Mouse (Mus musculus) midbrain, embryonic 16.5 days (tissue): ENCODE data around the gene Srr. TPM values are rescaled to one million over a fixed set of nuclear protein-coding genes. Genes with fewer than 3 reads are reported as not detected.

ENCODE experiments used
- ATAC-seq: fragments of 200-750 bp; cut with Nextera tagmentation; 2 replicates; pipeline ENCODE4 v1.8.0; 2017; ENCODE audit warnings: moderate TSS enrichment
- H3K27ac ChIP-seq: fragments of 300-500 bp; sonication (generic); 2 replicates; pipeline ENCODE4 v1.5.1; 2014; ENCODE audit warnings: mild to moderate bottlenecking, low read length, mixed read lengths
- H3K27me3 ChIP-seq: fragments of 300-500 bp; sonication (generic); 2 replicates; pipeline ENCODE4 v1.6.1; 2014; ENCODE audit warnings: low read depth, low read length, mixed read lengths; ENCODE audit not compliant: control insufficient read depth, insufficient read depth
- H3K36me3 ChIP-seq: fragments of 300-500 bp; sonication (generic); 2 replicates; pipeline ENCODE4 v1.6.1; 2014; ENCODE audit warnings: mild to moderate bottlenecking, low read length, moderate library complexity, mixed read lengths; ENCODE audit not compliant: control insufficient read depth, insufficient read depth
- H3K4me1 ChIP-seq: fragments of 300-500 bp; sonication (generic); 2 replicates; pipeline ENCODE4 v1.6.1; 2014; ENCODE audit warnings: mild to moderate bottlenecking, low read length, mixed read lengths; ENCODE audit not compliant: control insufficient read depth, insufficient read depth
- H3K4me2 ChIP-seq: fragments of 300-500 bp; sonication (generic); 2 replicates; pipeline ENCODE4 v1.6.1; 2014; ENCODE audit warnings: mild to moderate bottlenecking, low read length, mixed read lengths
- H3K4me3 ChIP-seq: fragments of 300-500 bp; sonication (generic); 2 replicates; pipeline ENCODE4 v1.5.1; 2014; ENCODE audit warnings: low read depth, mild to moderate bottlenecking, low read length, moderate library complexity, mixed read lengths
- H3K9ac ChIP-seq: fragments of 300-500 bp; sonication (generic); 2 replicates; pipeline ENCODE4 v1.6.1; 2014; ENCODE audit warnings: low read depth, low read length, mixed read lengths
- H3K9me3 ChIP-seq: fragments of 300-500 bp; sonication (generic); replicated peaks from 2 replicates; pipeline ENCODE4 v1.6.1; 2014; ENCODE audit warnings: mild to moderate bottlenecking, low read length, mixed read lengths; ENCODE audit not compliant: control insufficient read depth, poor library complexity, severe bottlenecking
- WGBS: fragments of 180-500 bp; shearing (Covaris S2); extraction: QIAGEN DNeasy Blood & Tissue Kit; methylation state at CpG from one replicate; pipeline ENCODE4 v1.1.7; 2014; 5-methylcytosine and 5-hydroxymethylcytosine counted together
- polyA plus RNA-seq: library from polyadenylated mRNA; unstranded; fragments of >200 nt; fragmentation: Nextera tagmentation; extraction: Ambion mirVana; gene quantifications from 2 replicates; pipeline ENCODE4 v1.2.1, GENCODE M21; 2015

Gene Srr
- polyA plus RNA-seq, 1 experiment from 2014 or later = 40.9 TPM

GRCm38 (mm10) chr11:74919249-74919648 is 6.5 kb downstream of the Srr start:
- Histone ChIP-seq H3K9ac (no peak overlapping the region), H3K27me3 (no peaks in the 10 kb centered on the region), H3K4me2 (no peak overlapping the region), H3K4me1 (0 out of 2 replicates have a peak, but pooled peaks cover 2% of the 10 kb centered on the region), H3K36me3 (peaks cover 14% of the 10 kb centered on the region), H3K4me3 (no peak overlapping the region), H3K27ac (no peak overlapping the region), H3K9me3 (no peaks in the 10 kb centered on the region)
- ATAC-seq = no peak
- 94% methylated on average over 6 of the region's 6 CpGs for WGBS

GRCm38 (mm10) chr11:74912492-74912891 is 13.3 kb downstream of the Srr start:
- peaks cover 20% of the 10 kb centered on the region for H3K36me3 ChIP-seq
- WGBS = 87% methylated on average over 3 of the region's 3 CpGs
- ATAC-seq = no peak
- no peak overlapping the region for H3K27ac ChIP-seq
- no peak overlapping the region for H3K9ac ChIP-seq
- no peaks in the 10 kb centered on the region for H3K9me3 ChIP-seq
- no peak overlapping the region for H3K4me3 ChIP-seq
- H3K27me3 ChIP-seq = no peaks in the 10 kb centered on the region
- H3K4me2 ChIP-seq = no peak overlapping the region
- no peaks in the 10 kb centered on the region for H3K4me1 ChIP-seq

GRCm38 (mm10) chr11:74909978-74910377 is 15.8 kb downstream of the Srr start:
- no peak overlapping the region for H3K4me3 ChIP-seq
- no peaks in the 10 kb centered on the region for H3K4me1 ChIP-seq
- H3K4me2 ChIP-seq = no peak overlapping the region
- H3K9ac ChIP-seq = no peak overlapping the region
- H3K27ac ChIP-seq = no peak overlapping the region
- peaks cover 42% of the 10 kb centered on the region for H3K36me3 ChIP-seq
- H3K27me3 ChIP-seq = no peaks in the 10 kb centered on the region
- H3K9me3 ChIP-seq = no peaks in the 10 kb centered on the region
- 94% methylated on average over 4 of the region's 4 CpGs for WGBS
- ATAC-seq = no peak

GRCm38 (mm10) chr11:74908618-74909399 is 16.9 kb downstream of the Srr start:
- no peak for ATAC-seq
- Histone ChIP-seq H3K4me1 (no peaks in the 10 kb centered on the region), H3K4me3 (no peak overlapping the region), H3K27me3 (no peaks in the 10 kb centered on the region), H3K9me3 (no peaks in the 10 kb centered on the region), H3K27ac (no peak overlapping the region), H3K9ac (no peak overlapping the region), H3K36me3 (peaks cover 49% of the 10 kb centered on the region), H3K4me2 (no peak overlapping the region)
- WGBS = 88% methylated on average over 12 of the region's 12 CpGs

- Histone ChIP-seq H3K36me3 (peaks cover 51% of the 10 kb centered on the region), H3K27ac (no peak overlapping the region), H3K9me3 (no peaks in the 10 kb centered on the region), H3K4me2 (no peak overlapping the region), H3K27me3 (no peaks in the 10 kb centered on the region), H3K9ac (no peak overlapping the region), H3K4me1 (no peaks in the 10 kb centered on the region), H3K4me3 (no peak overlapping the region)
- WGBS = 95% methylated on average over 6 of the region's 6 CpGs
- no peak for ATAC-seq
Measured at GRCm38 (mm10) chr11:74907850-74908249, 17.9 kb downstream of the Srr start.

GRCm38 (mm10) chr11:74902416-74902815 is 23.3 kb downstream of the Srr start:
- H3K4me2 ChIP-seq = no peak overlapping the region
- H3K27me3 ChIP-seq = no peaks in the 10 kb centered on the region
- WGBS = 94% methylated on average over 5 of the region's 5 CpGs
- no peak overlapping the region for H3K4me3 ChIP-seq
- ATAC-seq = no peak
- peaks cover 43% of the 10 kb centered on the region for H3K36me3 ChIP-seq
- peaks cover 11% of the 10 kb centered on the region for H3K4me1 ChIP-seq
- no peaks in the 10 kb centered on the region for H3K9me3 ChIP-seq
- H3K27ac ChIP-seq = no peak overlapping the region
- H3K9ac ChIP-seq = no peak overlapping the region

- WGBS = 90% methylated on average over 6 of the region's 6 CpGs
- H3K4me3 ChIP-seq = no peak overlapping the region
- no peaks in the 10 kb centered on the region for H3K27me3 ChIP-seq
- H3K27ac ChIP-seq = no peak overlapping the region
- H3K36me3 ChIP-seq = peaks cover 36% of the 10 kb centered on the region
- no peak overlapping the region for H3K4me2 ChIP-seq
- H3K9ac ChIP-seq = no peak overlapping the region
- H3K4me1 ChIP-seq = peaks cover 11% of the 10 kb centered on the region
- H3K9me3 ChIP-seq = no peaks in the 10 kb centered on the region
- no peak for ATAC-seq
Measured at GRCm38 (mm10) chr11:74901555-74901954, 24.2 kb downstream of the Srr start.

- WGBS = under 1% methylated on average over 7 of the region's 7 CpGs
- H3K36me3 ChIP-seq = peaks cover 15% of the 10 kb centered on the region; the same call in 1 of the 2 replicates
Measured at GRCm38 (mm10) chr11:74898517-74898827, 27.3 kb downstream of the Srr start.

GRCm38 (mm10) chr11:74897678-74898516 is 27.9 kb downstream of the Srr start, which contains the start of gene Tsr1:
Gene Tsr1, plus strand, starts transcription at chr11:74898071.
- peak within 1 kb of the TSS; percentile 91 for H3K4me3 ChIP-seq
- WGBS = under 1% methylated on average over 54 of the region's 54 CpGs
- H3K9me3 ChIP-seq = no peaks in the 10 kb centered on the region
- peaks cover 13% of the 10 kb centered on the region; the same call in 1 of the 2 replicates for H3K36me3 ChIP-seq
- peaks cover 25% of the 10 kb centered on the region for H3K4me1 ChIP-seq
- H3K9ac ChIP-seq = peak within 1 kb of the TSS; percentile 89
- H3K4me2 ChIP-seq = peak within 1 kb of the TSS; percentile 93
- peak within 1 kb of the TSS; percentile 95 for H3K27ac ChIP-seq
- ATAC-seq = peak; percentile 91
- no peaks in the 10 kb centered on the region for H3K27me3 ChIP-seq

More at GRCm38 (mm10) chr11:74898517-74898827, 27.3 kb downstream of the Srr start:
- peak overlapping the region; percentile 91 for H3K4me3 ChIP-seq
- H3K4me1 ChIP-seq = peaks cover 25% of the 10 kb centered on the region
- H3K9ac ChIP-seq = peak overlapping the region; percentile 89
- H3K27ac ChIP-seq = peak overlapping the region; percentile 95
- no peak for ATAC-seq
- H3K27me3 ChIP-seq = no peaks in the 10 kb centered on the region
- H3K9me3 ChIP-seq = no peaks in the 10 kb centered on the region
- peak overlapping the region; percentile 93 for H3K4me2 ChIP-seq
